Mouse (Mus musculus): Measurements from ENCODE around the gene Cyth4.
A peak's percentile ranks its signal among the peaks of the same experiment; 100 is the strongest.

The Cyth4 gene

GRCm38 (mm10) chr15:78585404-78585803, 11.4 kb upstream of the Cyth4 start:
- no peak for DNase-seq (ENCODE audit: low spot score in 2 of 2)

GRCm38 (mm10) chr15:78587050-78587994, 9.5 kb upstream of the Cyth4 start:
- peak; percentile 79 to 89 for DNase-seq (ENCODE audit: low spot score in 2 of 2)

- no peak for DNase-seq (ENCODE audit: low spot score in 2 of 2)
Observed at GRCm38 (mm10) chr15:78588049-78588448, 8.8 kb upstream of the Cyth4 start.

GRCm38 (mm10) chr15:78588900-78589299, 7.9 kb upstream of the Cyth4 start:
- peak in 1 of 2 experiments; percentile 60 for DNase-seq (ENCODE audit: low spot score in 2 of 2)

GRCm38 (mm10) chr15:78589936-78590335, 6.9 kb upstream of the Cyth4 start:
- DNase-seq (ENCODE audit: low spot score in 2 of 2) = no peak

GRCm38 (mm10) chr15:78590785-78591184, 6.1 kb upstream of the Cyth4 start:
- DNase-seq (ENCODE audit: low spot score in 2 of 2) = no peak

GRCm38 (mm10) chr15:78591680-78592451, 5.0 kb upstream of the Cyth4 start:
- DNase-seq (ENCODE audit: low spot score in 2 of 2) = peak in 1 of 2 experiments; percentile 64

GRCm38 (mm10) chr15:78592452-78592968, 4.3 kb upstream of the Cyth4 start:
- DNase-seq (ENCODE audit: low spot score in 2 of 2) = no peak

GRCm38 (mm10) chr15:78593896-78594425, 2.9 kb upstream of the Cyth4 start:
- no peak for DNase-seq (ENCODE audit: low spot score in 2 of 2)

GRCm38 (mm10) chr15:78594831-78595230, 2.0 kb upstream of the Cyth4 start:
- DNase-seq (ENCODE audit: low spot score in 2 of 2) = no peak

GRCm38 (mm10) chr15:78595468-78595867, 1.4 kb upstream of the Cyth4 start:
- no peak for DNase-seq (ENCODE audit: low spot score in 2 of 2)

GRCm38 (mm10) chr15:78596504-78596903, 343 bp upstream of the Cyth4 start:
- no peak for DNase-seq (ENCODE audit: low spot score in 2 of 2)

GRCm38 (mm10) chr15:78597729-78598128, 882 bp downstream of the Cyth4 start:
- peak; percentile 50 to 75 for DNase-seq (ENCODE audit: low spot score in 2 of 2)

GRCm38 (mm10) chr15:78599124-78599523, 2.3 kb downstream of the Cyth4 start:
- DNase-seq (ENCODE audit: low spot score in 2 of 2) = peak in 1 of 2 experiments; percentile 34

GRCm38 (mm10) chr15:78599529-78600193, 2.8 kb downstream of the Cyth4 start:
- no peak for DNase-seq (ENCODE audit: low spot score in 2 of 2)

- DNase-seq (ENCODE audit: low spot score in 2 of 2) = no peak
Observed at GRCm38 (mm10) chr15:78601180-78601579, 4.3 kb downstream of the Cyth4 start.

- no peak for DNase-seq (ENCODE audit: low spot score in 2 of 2)
Observed at GRCm38 (mm10) chr15:78604255-78604654, 7.4 kb downstream of the Cyth4 start.

- DNase-seq (ENCODE audit: low spot score in 2 of 2) = peak in 1 of 2 experiments; percentile 55
Observed at GRCm38 (mm10) chr15:78605371-78605791, 8.5 kb downstream of the Cyth4 start.

- DNase-seq (ENCODE audit: low spot score in 2 of 2) = no peak
Observed at GRCm38 (mm10) chr15:78606059-78606458, 9.2 kb downstream of the Cyth4 start.

GRCm38 (mm10) chr15:78607463-78607862, 10.6 kb downstream of the Cyth4 start:
- no peak for DNase-seq (ENCODE audit: low spot score in 2 of 2)

- DNase-seq (ENCODE audit: low spot score in 2 of 2) = no peak
Observed at GRCm38 (mm10) chr15:78610705-78611462, 14.0 kb downstream of the Cyth4 start.
